Mouse (Mus musculus): ENCODE measurements around the gene Gm5737. TPM values are rescaled to one million over a fixed set of nuclear protein-coding genes. Genes with fewer than 3 reads are reported as not detected.

The Gm5737 gene
- not detected in 2 replicates for polyA plus RNA-seq (2014; fragmentation: Nextera tagmentation; extraction: Ambion mirVana)

GRCm38 (mm10) chr7:120811834-120812415 is at the start of gene Gm5737:
TSS of gene Gm5737 (plus strand) at chr7:120812365.
- ATAC-seq (ENCODE audit: low FRiP score) (no peak), DNase-seq (ENCODE audit: low spot score) (no peak)
- Histone ChIP-seq H3K9me3 (ENCODE audit: control insufficient read depth, low read length) (no peaks in the 10 kb centered on the region), H3K27ac (no peak within 1 kb of the TSS), H3K27me3 (ENCODE audit: control insufficient read depth, insufficient read depth, low read length) (peaks cover 4% of the 10 kb centered on the region; the same call in 1 of the 2 replicates), H3K4me1 (replicated peaks; ENCODE audit: control insufficient read depth, insufficient read depth, low read length) (no peaks in the 10 kb centered on the region), H3K36me3 (replicated peaks; ENCODE audit: control insufficient read depth, insufficient read depth) (no peaks in the 10 kb centered on the region), H3K9ac (no peak within 1 kb of the TSS), H3K4me3 (replicated peaks; ENCODE audit: low read length) (no peak within 1 kb of the TSS), H3K4me2 (replicated peaks) (no peak within 1 kb of the TSS)
- 83% methylated on average over 6 of the region's 6 CpGs for WGBS

GRCm38 (mm10) chr7:120767369-120767768 is 44.8 kb upstream of the Gm5737 start:
- WGBS: 0% methylated on average over 1 of the region's 1 CpGs
- no peak for ATAC-seq (ENCODE audit: low FRiP score)

GRCm38 (mm10) chr7:120771389-120771788 is 40.8 kb upstream of the Gm5737 start:
- H3K27me3 ChIP-seq (ENCODE audit: control insufficient read depth, insufficient read depth, low read length): no peaks in the 10 kb centered on the region
- H3K9ac ChIP-seq: no peak overlapping the region
- no peak overlapping the region for H3K27ac ChIP-seq
- no peak overlapping the region for H3K4me2 ChIP-seq (replicated peaks)
- 50% methylated on average over 1 of the region's 1 CpGs for WGBS
- H3K4me1 ChIP-seq (replicated peaks; ENCODE audit: control insufficient read depth, insufficient read depth, low read length): no peaks in the 10 kb centered on the region
- no peaks in the 10 kb centered on the region for H3K36me3 ChIP-seq (replicated peaks; ENCODE audit: control insufficient read depth, insufficient read depth)
- DNase-seq (ENCODE audit: low spot score) (no peak), ATAC-seq (ENCODE audit: low FRiP score) (no peak)
- no peak overlapping the region for H3K4me3 ChIP-seq (replicated peaks; ENCODE audit: low read length)
- no peaks in the 10 kb centered on the region for H3K9me3 ChIP-seq (ENCODE audit: control insufficient read depth, low read length)

More at GRCm38 (mm10) chr7:120767369-120767768, 44.8 kb upstream of the Gm5737 start:
- no peaks in the 10 kb centered on the region for H3K27me3 ChIP-seq (ENCODE audit: control insufficient read depth, insufficient read depth, low read length)
- DNase-seq (ENCODE audit: low spot score): no peak
- H3K36me3 ChIP-seq (replicated peaks; ENCODE audit: control insufficient read depth, insufficient read depth): no peaks in the 10 kb centered on the region
- H3K9me3 ChIP-seq (ENCODE audit: control insufficient read depth, low read length): no peaks in the 10 kb centered on the region
- H3K9ac ChIP-seq: no peak overlapping the region
- H3K4me1 ChIP-seq (replicated peaks; ENCODE audit: control insufficient read depth, insufficient read depth, low read length): no peaks in the 10 kb centered on the region
- no peak overlapping the region for H3K4me2 ChIP-seq (replicated peaks)
- H3K4me3 ChIP-seq (replicated peaks; ENCODE audit: low read length): no peak overlapping the region
- no peak overlapping the region for H3K27ac ChIP-seq

GRCm38 (mm10) chr7:120778012-120778411 is 34.2 kb upstream of the Gm5737 start:
- H3K27me3 ChIP-seq (ENCODE audit: control insufficient read depth, insufficient read depth, low read length): no peaks in the 10 kb centered on the region
- WGBS: 68% methylated on average over 2 of the region's 2 CpGs
- no peak overlapping the region for H3K9ac ChIP-seq
- H3K4me1 ChIP-seq (replicated peaks; ENCODE audit: control insufficient read depth, insufficient read depth, low read length): no peaks in the 10 kb centered on the region
- H3K4me2 ChIP-seq (replicated peaks): no peak overlapping the region
- no peak overlapping the region for H3K4me3 ChIP-seq (replicated peaks; ENCODE audit: low read length)
- DNase-seq (ENCODE audit: low spot score) (no peak), ATAC-seq (ENCODE audit: low FRiP score) (no peak)
- H3K27ac ChIP-seq: no peak overlapping the region
- no peaks in the 10 kb centered on the region for H3K36me3 ChIP-seq (replicated peaks; ENCODE audit: control insufficient read depth, insufficient read depth)
- H3K9me3 ChIP-seq (ENCODE audit: control insufficient read depth, low read length): no peaks in the 10 kb centered on the region

GRCm38 (mm10) chr7:120795544-120795943 is 16.6 kb upstream of the Gm5737 start:
- no peak overlapping the region for H3K9ac ChIP-seq
- H3K4me1 ChIP-seq (replicated peaks; ENCODE audit: control insufficient read depth, insufficient read depth, low read length): no peaks in the 10 kb centered on the region
- WGBS: 75% methylated on average over 4 of the region's 4 CpGs
- no peaks in the 10 kb centered on the region for H3K36me3 ChIP-seq (replicated peaks; ENCODE audit: control insufficient read depth, insufficient read depth)
- ATAC-seq (ENCODE audit: low FRiP score) (no peak), DNase-seq (ENCODE audit: low spot score) (no peak)
- no peak overlapping the region for H3K4me3 ChIP-seq (replicated peaks; ENCODE audit: low read length)
- H3K9me3 ChIP-seq (ENCODE audit: control insufficient read depth, low read length): no peaks in the 10 kb centered on the region
- no peak overlapping the region for H3K27ac ChIP-seq
- H3K27me3 ChIP-seq (ENCODE audit: control insufficient read depth, insufficient read depth, low read length): no peaks in the 10 kb centered on the region
- no peak overlapping the region for H3K4me2 ChIP-seq (replicated peaks)

GRCm38 (mm10) chr7:120796369-120796768 is 15.8 kb upstream of the Gm5737 start:
- WGBS: 82% methylated on average over 3 of the region's 3 CpGs
- no peak for ATAC-seq (ENCODE audit: low FRiP score)
- no peaks in the 10 kb centered on the region for H3K4me1 ChIP-seq (replicated peaks; ENCODE audit: control insufficient read depth, insufficient read depth, low read length)

GRCm38 (mm10) chr7:120803268-120803667 is 8.9 kb upstream of the Gm5737 start:
- no peaks in the 10 kb centered on the region for H3K4me1 ChIP-seq (replicated peaks; ENCODE audit: control insufficient read depth, insufficient read depth, low read length)
- no peaks in the 10 kb centered on the region for H3K27me3 ChIP-seq (ENCODE audit: control insufficient read depth, insufficient read depth, low read length)
- no peak for ATAC-seq (ENCODE audit: low FRiP score)
- no peaks in the 10 kb centered on the region for H3K36me3 ChIP-seq (replicated peaks; ENCODE audit: control insufficient read depth, insufficient read depth)
- no peak overlapping the region for H3K4me3 ChIP-seq (replicated peaks; ENCODE audit: low read length)
- no peak overlapping the region for H3K4me2 ChIP-seq (replicated peaks)
- no peaks in the 10 kb centered on the region for H3K9me3 ChIP-seq (ENCODE audit: control insufficient read depth, low read length)
- no peak overlapping the region for H3K9ac ChIP-seq
- no peak overlapping the region for H3K27ac ChIP-seq
- DNase-seq (ENCODE audit: low spot score): no peak
- 96% methylated on average over 2 of the region's 2 CpGs for WGBS

More at GRCm38 (mm10) chr7:120796369-120796768, 15.8 kb upstream of the Gm5737 start:
- Histone ChIP-seq H3K9ac (no peak overlapping the region), H3K27ac (no peak overlapping the region), H3K4me3 (replicated peaks; ENCODE audit: low read length) (no peak overlapping the region), H3K9me3 (ENCODE audit: control insufficient read depth, low read length) (no peaks in the 10 kb centered on the region), H3K4me2 (replicated peaks) (no peak overlapping the region), H3K27me3 (ENCODE audit: control insufficient read depth, insufficient read depth, low read length) (no peaks in the 10 kb centered on the region), H3K36me3 (replicated peaks; ENCODE audit: control insufficient read depth, insufficient read depth) (no peaks in the 10 kb centered on the region)
- DNase-seq (ENCODE audit: low spot score): no peak

- H3K27me3 ChIP-seq (ENCODE audit: control insufficient read depth, insufficient read depth, low read length): peaks cover 4% of the 10 kb centered on the region; the same call in 1 of the 2 replicates
- 4% methylated on average over 27 of the region's 27 CpGs for WGBS
- no peaks in the 10 kb centered on the region for H3K36me3 ChIP-seq (replicated peaks; ENCODE audit: control insufficient read depth, insufficient read depth)
- no peaks in the 10 kb centered on the region for H3K4me1 ChIP-seq (replicated peaks; ENCODE audit: control insufficient read depth, insufficient read depth, low read length)
- no peaks in the 10 kb centered on the region for H3K9me3 ChIP-seq (ENCODE audit: control insufficient read depth, low read length)
- no peak for DNase-seq (ENCODE audit: low spot score)
- H3K4me2 ChIP-seq (replicated peaks): peak overlapping the region; percentile 62
- no peak overlapping the region for H3K27ac ChIP-seq
- no peak for ATAC-seq (ENCODE audit: low FRiP score)
- H3K9ac ChIP-seq: peak overlapping the region; percentile 44
- peak overlapping the region; percentile 26 for H3K4me3 ChIP-seq (replicated peaks; ENCODE audit: low read length)
Measured at GRCm38 (mm10) chr7:120809705-120810104, 2.5 kb upstream of the Gm5737 start.

- Histone ChIP-seq H3K27ac (no peak overlapping the region), H3K27me3 (ENCODE audit: control insufficient read depth, insufficient read depth, low read length) (no peaks in the 10 kb centered on the region), H3K9me3 (ENCODE audit: control insufficient read depth, low read length) (no peaks in the 10 kb centered on the region), H3K9ac (no peak overlapping the region), H3K4me1 (replicated peaks; ENCODE audit: control insufficient read depth, insufficient read depth, low read length) (no peaks in the 10 kb centered on the region), H3K36me3 (replicated peaks; ENCODE audit: control insufficient read depth, insufficient read depth) (no peaks in the 10 kb centered on the region), H3K4me2 (replicated peaks) (no peak overlapping the region), H3K4me3 (replicated peaks; ENCODE audit: low read length) (no peak overlapping the region)
- 90% methylated on average over 6 of the region's 6 CpGs for WGBS
- DNase-seq (ENCODE audit: low spot score): no peak
- no peak for ATAC-seq (ENCODE audit: low FRiP score)
Measured at GRCm38 (mm10) chr7:120817552-120817951, 5.4 kb downstream of the Gm5737 start.

GRCm38 (mm10) chr7:120819386-120819785 is 7.2 kb downstream of the Gm5737 start:
- Histone ChIP-seq H3K36me3 (replicated peaks; ENCODE audit: control insufficient read depth, insufficient read depth) (no peaks in the 10 kb centered on the region), H3K4me2 (replicated peaks) (no peak overlapping the region), H3K27me3 (ENCODE audit: control insufficient read depth, insufficient read depth, low read length) (no peaks in the 10 kb centered on the region), H3K9me3 (ENCODE audit: control insufficient read depth, low read length) (no peaks in the 10 kb centered on the region), H3K27ac (no peak overlapping the region), H3K4me3 (replicated peaks; ENCODE audit: low read length) (no peak overlapping the region), H3K9ac (no peak overlapping the region), H3K4me1 (replicated peaks; ENCODE audit: control insufficient read depth, insufficient read depth, low read length) (no peaks in the 10 kb centered on the region)
- DNase-seq (ENCODE audit: low spot score) (no peak), ATAC-seq (ENCODE audit: low FRiP score) (no peak)
- WGBS: 92% methylated on average over 4 of the region's 4 CpGs
